Mouse (Mus musculus): ENCODE data around the gene 2610042L04Rik. TPM values are rescaled to one million over a fixed set of nuclear protein-coding genes. Genes with fewer than 3 reads are reported as not detected.

Gene 2610042L04Rik
- polyA plus RNA-seq, 1 experiment = not detected

Other genes with a start within 250 kb of the 2610042L04Rik start
- not detected in 2 replicates for gene Gm8108, start 224.2 kb upstream of the 2610042L04Rik start, polyA plus RNA-seq (2012; ENCODE audit: insufficient read depth, insufficient read length, missing spikeins)
- gene Gm3127, start 169.7 kb upstream of the 2610042L04Rik start, polyA plus RNA-seq (2012; ENCODE audit: insufficient read depth, insufficient read length, missing spikeins) = not detected in 2 replicates
- gene Gm2974, start 152.2 kb upstream of the 2610042L04Rik start, polyA plus RNA-seq (2012; ENCODE audit: insufficient read depth, insufficient read length, missing spikeins) = not detected in 2 replicates
- gene Gm3138, start 85.1 kb upstream of the 2610042L04Rik start, polyA plus RNA-seq (2012; ENCODE audit: insufficient read depth, insufficient read length, missing spikeins) = not detected in 2 replicates
- not detected in 2 replicates for gene Gm3149, start 17.5 kb upstream of the 2610042L04Rik start, polyA plus RNA-seq (2012; ENCODE audit: insufficient read depth, insufficient read length, missing spikeins)
- not detected in 2 replicates for gene Gm3159, start 62.8 kb downstream of the 2610042L04Rik start, polyA plus RNA-seq (2012; ENCODE audit: insufficient read depth, insufficient read length, missing spikeins)
- not detected in 2 replicates for gene Gm3164, start 80.7 kb downstream of the 2610042L04Rik start, polyA plus RNA-seq (2012; ENCODE audit: insufficient read depth, insufficient read length, missing spikeins)
- gene Gm3173, start 96.2 kb downstream of the 2610042L04Rik start, polyA plus RNA-seq (2012; ENCODE audit: insufficient read depth, insufficient read length, missing spikeins) = not detected in 2 replicates
- gene Gm3182, start 147.0 kb downstream of the 2610042L04Rik start, polyA plus RNA-seq (2012; ENCODE audit: insufficient read depth, insufficient read length, missing spikeins) = not detected in 2 replicates
- gene Gm3047, start 220.6 kb downstream of the 2610042L04Rik start, polyA plus RNA-seq (2012; ENCODE audit: insufficient read depth, insufficient read length, missing spikeins) = not detected in 2 replicates